Mouse (Mus musculus) retina, embryonic 14.5 days (tissue): ENCODE measurements around the gene Ogfod2.
A peak's percentile ranks its signal among the peaks of the same experiment; 100 is the strongest.

Experiments used
- DNase-seq: peaks from one replicate; pipeline ENCODE4 v3.0.0-alpha.2; 2015; ENCODE audit warnings: low spot score

The Ogfod2 gene

DNA sequence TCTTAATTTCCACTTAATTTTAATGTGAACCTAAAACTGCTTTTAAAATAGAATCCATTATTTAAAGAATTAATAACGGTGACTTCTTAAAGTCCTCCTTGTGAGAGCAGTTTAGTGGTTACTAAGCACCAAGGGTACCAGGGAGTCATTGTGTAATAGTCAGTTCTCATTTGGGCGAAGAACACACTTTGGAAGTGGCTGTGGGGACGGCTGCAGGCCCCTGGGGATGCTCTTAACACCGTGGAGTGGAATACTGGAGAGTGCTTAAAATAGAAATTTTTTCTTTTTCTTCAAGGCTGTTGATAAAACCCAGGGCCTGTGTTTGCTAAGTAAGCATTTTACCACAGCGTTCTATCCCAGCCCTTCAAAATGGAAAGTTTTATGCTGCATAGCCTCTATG lies 43.8 kb downstream of the Ogfod2 start:
- DNase-seq = no peak

DNA sequence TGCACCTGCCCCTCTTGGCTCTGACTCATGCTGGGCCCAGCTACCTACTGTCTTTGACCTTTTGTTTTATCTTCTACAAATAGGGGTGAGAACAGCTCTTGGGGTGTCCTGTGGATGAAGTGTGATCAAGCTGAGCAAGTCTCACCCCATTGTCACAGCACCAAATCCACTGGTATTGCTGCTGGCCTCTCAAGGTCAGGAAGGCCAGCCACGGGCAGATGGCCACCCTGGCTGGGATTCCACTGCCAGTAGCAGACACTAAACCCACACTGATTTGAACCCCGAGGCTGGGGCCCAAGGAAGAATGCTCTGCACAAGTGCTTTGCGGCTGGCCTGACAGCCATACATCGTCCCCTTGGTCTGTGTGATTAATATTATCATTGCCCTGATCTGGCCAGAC lies 46.2 kb downstream of the Ogfod2 start:
- DNase-seq = no peak

DNA sequence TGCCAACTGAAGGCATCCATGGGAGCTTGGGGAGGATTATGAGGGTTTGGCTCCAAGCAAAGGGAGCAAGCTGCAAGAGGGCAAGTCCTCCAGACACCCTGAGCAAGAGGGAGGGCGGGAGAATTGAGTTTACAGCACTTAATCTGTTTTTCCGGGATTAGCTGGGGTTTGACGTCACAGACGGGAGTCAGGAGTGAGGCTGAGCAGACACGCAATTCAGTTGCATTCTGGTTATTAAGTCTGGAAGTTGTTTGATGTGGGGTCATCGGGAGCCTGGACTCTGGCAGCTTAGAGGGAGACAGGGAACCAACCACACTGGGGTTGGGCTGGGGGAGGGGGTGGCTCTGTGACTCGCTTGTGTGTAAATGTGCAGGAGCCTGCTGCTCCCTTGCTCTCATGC lies 47.4 kb downstream of the Ogfod2 start:
- no peak for DNase-seq

DNA sequence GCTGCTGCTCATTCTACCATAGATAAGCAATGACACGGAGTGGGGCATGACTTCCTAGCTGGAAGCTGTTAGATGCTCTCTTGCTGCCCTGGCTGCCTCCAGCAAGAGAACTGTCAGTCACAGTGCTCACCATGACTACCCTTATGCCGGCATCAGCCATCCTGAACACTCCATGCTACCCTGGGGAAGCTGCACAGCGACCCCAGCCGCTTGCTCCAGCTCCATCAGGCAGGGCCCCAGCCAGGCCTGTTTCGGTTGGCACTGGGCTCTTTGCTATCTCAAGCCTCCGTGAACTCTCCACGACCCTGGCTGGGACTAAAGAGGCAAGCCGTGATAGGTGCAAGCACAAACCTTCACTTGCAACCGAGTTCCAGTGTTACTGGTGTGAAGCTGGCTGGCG lies 49.7 kb downstream of the Ogfod2 start:
- peak; percentile 74 for DNase-seq

DNA sequence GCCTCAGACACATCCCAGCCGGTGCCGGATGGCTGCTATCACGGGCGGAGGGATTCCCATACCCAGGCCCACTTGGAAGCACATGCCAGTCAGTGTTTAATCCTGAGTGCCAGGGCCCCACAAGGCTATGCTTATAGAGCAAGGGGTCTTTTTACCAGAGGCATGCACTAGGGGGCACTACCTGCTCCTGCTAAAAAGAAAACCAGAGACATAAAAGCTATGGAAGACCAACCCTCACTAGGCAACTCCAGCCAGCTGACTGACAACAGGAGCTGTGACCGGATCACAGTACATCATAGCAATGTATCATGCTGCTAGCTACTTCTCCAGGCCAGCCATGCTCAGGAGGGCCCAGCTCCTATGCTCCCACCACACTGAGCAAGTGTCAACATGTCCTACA lies 50.5 kb downstream of the Ogfod2 start:
- DNase-seq = peak; percentile 92

DNA sequence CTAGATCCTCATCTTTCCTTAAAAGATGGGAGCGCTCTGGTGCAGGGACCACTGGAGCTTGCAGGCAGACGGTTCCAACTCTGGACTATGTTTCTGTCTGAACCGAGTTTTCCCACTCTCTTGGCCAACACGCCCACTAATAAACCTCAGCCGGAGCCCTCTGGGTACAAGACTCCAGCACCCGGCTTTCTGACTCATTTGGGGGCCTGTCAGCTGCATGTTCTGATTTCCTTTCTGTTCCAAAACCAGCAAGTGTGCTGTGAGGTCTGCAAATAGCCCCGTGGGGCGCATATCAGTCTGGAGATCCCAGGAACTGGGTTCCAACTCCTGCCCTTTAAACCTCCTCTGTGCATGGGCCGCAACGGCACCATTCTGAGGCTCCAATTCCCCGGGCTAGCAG lies 51.3 kb downstream of the Ogfod2 start:
- DNase-seq = no peak
